Mouse (Mus musculus): ENCODE measurements around the gene Iqck.

Iqck gene

GRCm38 (mm10) chr7:119019537-119019936, 164.0 kb downstream of the Iqck start:
- in situ Hi-C loops (cut with MboI, MseI): no loop called here

Measured in T-helper 17 cell (primary cell).